Mouse (Mus musculus) gastrocnemius, adult 2 months (tissue): ENCODE results near the gene Atp6v1f. TPM values are rescaled to one million over a fixed set of nuclear protein-coding genes. Genes with fewer than 3 reads are reported as not detected.

Experiments used
- DNase-seq: peaks from one replicate; pipeline ENCODE4 v3.0.0; 2022
- H3K27ac ChIP-seq: fragments of 200-600 bp; 2 replicates; pipeline ENCODE4 v1.8.1; 2022; ENCODE audit warnings: mild to moderate bottlenecking
- H3K4me3 ChIP-seq: fragments of 200-600 bp; 2 replicates; pipeline ENCODE4 v1.8.1; 2022; ENCODE audit warnings: mild to moderate bottlenecking, moderate library complexity
- CTCF ChIP-seq: fragments of 200-600 bp; IDR thresholded peaks from 2 replicates; pipeline ENCODE4 v1.8.1; 2022; ENCODE audit warnings: antibody characterized with exemption, mild to moderate bottlenecking, moderate library complexity
- intact Hi-C: fragments of 180-260 bp; cut with DNase I; formaldehyde crosslinking; loops from one replicate; pipeline ENCODE4 v1.15.1; 2025
- total RNA-seq, 2 experiments: library from RNA; stranded (reverse); gene quantifications; 2 replicates each; pipeline ENCODE4 v1.2.3; 2021

Gene Atp6v1f
- total RNA-seq, 2 experiments from 2014 or later = 110 to 112 TPM

DNA sequence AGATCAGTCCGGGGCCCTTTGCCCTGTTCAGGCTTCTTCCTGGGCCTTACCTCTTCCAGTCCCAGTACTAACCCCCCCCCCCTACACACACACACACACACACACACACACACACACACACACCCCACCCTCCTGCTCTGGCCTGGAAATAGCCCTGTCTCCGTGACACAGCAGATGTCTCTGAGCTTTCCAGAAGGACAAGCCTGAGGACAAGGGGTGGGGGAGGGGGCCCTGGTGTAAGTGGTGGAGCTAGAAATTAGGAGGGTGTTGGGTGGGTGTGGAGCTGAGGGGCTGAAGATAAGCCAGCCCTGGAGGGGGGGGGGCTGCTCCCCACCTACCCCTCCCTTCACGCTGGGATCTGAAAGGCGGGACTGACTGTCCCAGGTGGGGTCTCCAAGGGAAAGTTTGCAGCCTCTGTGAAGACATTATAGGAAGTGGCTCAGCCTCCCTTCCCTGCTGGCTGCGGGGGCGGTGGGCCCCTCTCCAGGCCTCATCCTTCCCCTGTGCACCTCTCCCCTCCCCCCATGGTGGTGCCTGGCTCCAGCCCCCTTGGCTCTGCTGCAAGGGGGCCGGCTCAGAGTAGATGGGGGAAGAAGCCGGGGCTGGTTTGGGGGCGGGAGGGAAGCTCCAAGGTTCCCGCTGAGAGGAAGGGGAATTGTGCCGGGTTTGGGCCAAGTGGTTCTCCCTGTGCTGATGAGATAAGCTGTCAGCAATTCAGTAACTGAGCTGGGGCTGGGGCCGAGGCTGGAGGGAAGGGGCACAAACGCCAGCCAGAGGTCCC lies 32.4 kb upstream of the Atp6v1f start:
- TF ChIP-seq CTCF = no peak
- intact Hi-C loops = loop anchor here (5.0 kb wide), 1 partner anchor 73 kb away; no protein-coding TSS in a partner anchor
- peak; percentile 80 for DNase-seq
- Histone ChIP-seq H3K27ac (peak overlapping the region; percentile 99), H3K4me3 (peak overlapping the region; percentile 94)

DNA sequence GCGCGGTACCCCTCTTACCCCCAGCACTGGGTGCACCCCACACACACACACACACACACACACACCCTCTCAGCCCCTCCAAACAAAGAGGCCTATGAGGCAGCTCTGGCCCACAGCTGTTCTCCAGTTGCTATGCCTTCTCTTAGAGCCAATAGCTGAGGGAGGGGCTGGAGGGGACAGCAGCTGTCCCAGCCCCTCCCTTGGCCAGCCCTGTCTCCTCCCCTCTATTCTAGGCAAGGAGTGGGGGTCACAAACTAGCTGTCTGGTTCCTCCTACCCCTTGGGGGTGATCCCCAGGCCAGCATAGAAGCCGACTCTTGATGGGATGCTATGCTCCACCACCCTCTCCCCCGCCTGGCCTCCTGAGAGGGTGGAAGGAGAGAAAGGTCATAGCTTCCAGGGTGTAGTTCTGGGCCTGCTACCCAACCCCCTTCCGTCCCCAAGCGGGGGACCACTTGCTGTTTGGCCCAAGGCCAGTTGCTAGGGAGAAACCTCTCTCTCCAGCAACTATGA lies 31.5 kb upstream of the Atp6v1f start:
- intact Hi-C loops = loop anchor here (5.0 kb wide), 1 partner anchor 74 kb away; no protein-coding TSS in a partner anchor
- Histone ChIP-seq H3K27ac (peak overlapping the region; percentile 99), H3K4me3 (peak overlapping the region; percentile 94)
- TF ChIP-seq CTCF = no peak
- peak; percentile 67 for DNase-seq

DNA sequence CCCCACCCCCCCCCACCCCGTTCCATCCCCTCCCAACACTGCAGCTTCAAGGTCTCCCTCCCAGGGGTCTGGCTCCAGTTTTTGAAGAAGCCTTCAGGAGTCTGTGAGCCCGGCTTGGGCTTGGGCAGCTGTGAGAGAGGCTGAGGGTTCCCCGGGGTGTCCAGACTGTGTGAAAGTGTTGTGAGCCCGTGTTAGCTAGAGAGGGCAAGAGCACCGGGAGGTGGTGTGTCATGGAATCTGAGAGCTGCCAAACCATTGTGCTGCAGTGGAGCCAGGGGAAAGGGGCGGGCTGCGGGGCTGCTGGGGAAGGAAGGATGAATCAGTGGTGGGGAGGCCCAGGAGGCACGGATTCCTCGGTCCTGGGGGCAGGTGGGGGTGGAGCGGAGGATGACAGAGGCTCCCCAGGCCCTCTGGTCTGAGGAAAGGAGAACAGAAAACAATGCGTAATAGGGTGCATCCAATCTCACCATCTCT lies 31.0 kb upstream of the Atp6v1f start:
- H3K4me3 ChIP-seq = peak overlapping the region; percentile 94
- DNase-seq = peak; percentile 80
- peak overlapping the region; percentile 99 for H3K27ac ChIP-seq
- intact Hi-C loops = loop anchor here (5.0 kb wide), 1 partner anchor 74 kb away; no protein-coding TSS in a partner anchor
- no peak for TF ChIP-seq CTCF

DNA sequence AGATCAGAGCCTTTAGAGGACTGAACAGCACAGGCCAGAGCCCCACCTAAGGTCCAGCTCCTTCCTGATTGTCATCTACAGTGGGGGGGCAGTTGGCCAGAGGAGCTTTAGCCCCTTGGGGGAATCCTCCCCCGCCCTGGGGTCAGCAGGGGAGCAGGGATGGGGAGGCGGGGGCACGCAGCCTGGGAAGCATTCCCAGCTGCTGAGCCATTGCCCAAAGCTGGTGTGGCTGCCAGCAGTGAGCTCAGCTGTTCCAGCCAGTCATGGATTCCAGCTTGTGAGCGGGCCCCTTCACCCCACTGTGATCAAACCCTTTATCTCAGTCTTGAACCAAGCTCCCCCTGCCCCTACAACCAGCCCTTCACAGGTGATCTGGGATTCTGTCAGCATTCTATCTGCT lies 28.3 kb upstream of the Atp6v1f start:
- Histone ChIP-seq H3K27ac (peak overlapping the region; percentile 68), H3K4me3 (peak overlapping the region; percentile 26)
- no peak for TF ChIP-seq CTCF
- intact Hi-C loops = loop anchor here (5.0 kb wide), 1 partner anchor 77 kb away; no protein-coding TSS in a partner anchor
- peak; percentile 85 for DNase-seq

DNA sequence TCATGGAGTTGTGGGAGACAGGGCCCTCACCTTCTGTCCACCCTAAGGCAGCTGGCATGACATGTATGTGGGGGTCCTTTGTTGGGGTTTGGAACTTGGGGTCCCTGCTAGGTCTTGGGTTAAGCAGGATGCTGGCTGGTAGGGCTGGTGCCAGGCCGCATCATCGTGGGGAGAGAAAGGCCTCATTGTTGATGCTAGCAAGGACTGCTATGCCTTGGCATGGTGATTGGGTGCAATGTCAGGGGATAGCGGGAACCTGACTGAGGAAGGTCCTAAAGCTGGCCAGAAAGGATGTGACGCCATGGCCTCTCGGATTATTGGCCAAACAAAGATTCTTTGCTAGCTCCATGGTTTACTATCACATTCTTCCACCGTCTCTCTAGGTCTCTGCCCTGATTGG lies 27.7 kb upstream of the Atp6v1f start:
- no peak overlapping the region for H3K4me3 ChIP-seq
- TF ChIP-seq CTCF = no peak
- DNase-seq = no peak
- H3K27ac ChIP-seq = peak overlapping the region; percentile 68
- intact Hi-C loops = loop anchor here (5.0 kb wide), 1 partner anchor 77 kb away; no protein-coding TSS in a partner anchor

DNA sequence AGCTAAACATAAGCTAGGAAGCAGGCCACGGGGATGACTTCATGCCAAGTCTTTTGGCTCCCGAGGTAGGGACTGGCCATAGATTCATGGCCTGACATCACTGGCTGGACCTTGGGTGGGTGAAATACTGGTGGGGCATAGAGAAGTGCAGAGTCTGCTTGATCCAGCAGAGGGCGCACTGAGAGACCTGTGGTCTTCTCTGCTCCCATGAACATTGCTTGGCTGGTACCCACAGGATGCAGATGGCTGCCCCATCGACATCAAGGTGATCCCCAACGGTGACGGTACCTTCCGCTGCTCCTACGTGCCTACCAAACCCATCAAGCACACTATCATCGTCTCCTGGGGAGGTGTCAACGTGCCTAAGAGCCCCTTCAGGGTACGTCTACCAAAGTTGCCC lies 22.7 kb upstream of the Atp6v1f start:
- H3K27ac ChIP-seq = no peak overlapping the region
- intact Hi-C loops = no loop called here
- TF ChIP-seq CTCF = peak; percentile 77
- DNase-seq = peak; percentile 72
- no peak overlapping the region for H3K4me3 ChIP-seq

DNA sequence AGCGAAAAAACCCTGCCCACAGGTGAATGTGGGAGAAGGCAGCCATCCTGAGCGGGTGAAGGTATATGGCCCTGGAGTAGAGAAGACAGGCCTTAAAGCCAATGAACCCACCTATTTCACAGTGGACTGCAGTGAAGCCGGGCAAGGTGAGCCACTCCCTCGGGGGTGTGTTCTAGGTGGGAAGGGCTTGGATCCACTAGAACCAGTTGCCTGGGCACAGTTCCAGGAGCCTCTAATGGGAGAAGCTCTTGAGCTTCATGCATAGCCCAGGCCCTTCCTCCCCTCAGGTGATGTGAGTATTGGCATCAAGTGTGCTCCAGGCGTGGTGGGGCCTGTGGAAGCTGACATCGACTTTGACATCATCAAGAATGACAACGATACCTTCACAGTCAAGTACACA lies 22.2 kb upstream of the Atp6v1f start:
- H3K27ac ChIP-seq = no peak overlapping the region
- H3K4me3 ChIP-seq = no peak overlapping the region
- intact Hi-C loops = no loop called here
- TF ChIP-seq CTCF = no peak
- peak; percentile 47 for DNase-seq

DNA sequence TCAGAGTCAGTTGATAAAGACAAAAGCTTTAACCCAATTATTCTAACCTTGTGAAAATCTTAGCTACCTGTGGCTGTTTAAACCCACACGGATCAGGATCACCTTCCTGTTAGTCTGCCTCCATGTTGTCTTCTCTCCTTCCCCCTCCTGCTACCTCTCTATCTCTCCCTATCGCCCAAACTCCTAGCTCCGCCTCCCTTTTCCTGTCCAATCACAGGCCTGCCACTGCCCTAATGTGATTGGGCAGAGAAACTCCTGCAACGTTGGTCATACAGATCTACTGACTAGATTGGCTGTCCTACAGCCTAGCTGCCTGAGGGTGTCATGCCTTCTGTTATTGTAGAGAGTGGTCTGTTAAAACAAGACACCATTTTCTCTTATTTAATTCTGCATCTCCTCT lies 17.7 kb upstream of the Atp6v1f start:
- DNase-seq = no peak
- no peak overlapping the region for H3K4me3 ChIP-seq
- no peak for TF ChIP-seq CTCF
- no peak overlapping the region for H3K27ac ChIP-seq
- intact Hi-C loops = no loop called here

DNA sequence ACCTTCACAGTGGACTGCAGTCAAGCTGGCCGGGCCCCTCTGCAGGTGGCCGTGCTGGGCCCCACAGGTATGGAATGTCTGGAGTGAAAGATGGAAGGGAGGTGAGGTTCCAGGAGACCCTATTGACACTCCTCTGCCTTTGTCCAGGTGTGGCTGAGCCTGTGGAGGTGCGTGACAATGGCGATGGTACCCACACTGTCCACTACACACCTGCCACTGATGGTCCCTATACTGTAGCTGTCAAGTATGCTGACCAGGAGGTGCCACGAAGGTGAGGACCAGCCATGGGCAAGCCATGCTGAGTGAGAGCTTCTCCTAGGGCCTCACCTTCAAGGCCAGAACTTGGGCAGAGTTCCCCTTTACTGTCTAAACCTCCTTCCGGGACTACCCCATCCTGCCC lies 16.9 kb upstream of the Atp6v1f start:
- intact Hi-C loops = no loop called here
- no peak overlapping the region for H3K27ac ChIP-seq
- no peak for TF ChIP-seq CTCF
- DNase-seq = no peak
- no peak overlapping the region for H3K4me3 ChIP-seq

DNA sequence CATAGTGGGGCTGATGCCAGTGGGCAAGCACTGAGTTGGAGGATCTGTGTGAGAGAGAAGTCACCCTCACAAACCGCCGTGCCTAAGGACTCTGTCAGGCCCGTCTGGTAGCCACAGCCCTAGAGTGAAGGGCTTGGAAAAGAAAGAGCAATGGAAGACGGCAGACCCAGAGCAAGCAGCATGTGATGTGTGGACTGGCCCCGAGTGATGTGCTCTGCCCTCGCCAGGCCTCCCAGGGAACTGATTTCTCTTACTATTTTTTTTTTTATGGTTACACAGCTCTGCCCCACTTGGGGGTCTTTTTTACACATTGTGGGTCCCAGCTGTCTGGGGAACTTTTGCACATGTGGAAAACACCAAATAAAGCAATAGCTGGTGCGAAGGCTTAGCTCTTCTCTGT lies 6.0 kb upstream of the Atp6v1f start:
- DNase-seq = no peak
- Histone ChIP-seq H3K27ac (no peak overlapping the region), H3K4me3 (no peak overlapping the region)
- intact Hi-C loops = no loop called here
- no peak for TF ChIP-seq CTCF

DNA sequence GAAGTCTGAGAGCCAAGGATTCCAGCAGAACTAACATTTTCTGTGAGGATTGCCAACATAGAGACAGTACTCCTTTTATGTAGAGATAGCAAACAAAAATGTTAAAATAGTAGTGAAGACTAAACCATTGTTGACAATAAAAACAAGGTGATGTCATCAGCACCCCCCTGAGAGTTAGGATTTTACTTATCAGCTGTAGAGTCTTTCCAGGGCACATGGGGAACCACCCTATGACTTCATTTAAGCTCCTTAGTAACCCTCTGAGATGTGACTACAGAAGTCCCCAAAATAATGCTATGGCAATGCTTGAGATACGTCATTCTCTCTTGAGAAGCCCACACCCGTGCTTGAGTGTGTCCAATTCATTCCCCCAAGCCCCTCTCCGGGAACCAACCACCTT lies 4.1 kb upstream of the Atp6v1f start:
- no peak for TF ChIP-seq CTCF
- intact Hi-C loops = no loop called here
- Histone ChIP-seq H3K4me3 (no peak overlapping the region), H3K27ac (0 out of 2 replicates have a peak overlapping the region, but pooled peaks have one; percentile 3)
- no peak for DNase-seq

DNA sequence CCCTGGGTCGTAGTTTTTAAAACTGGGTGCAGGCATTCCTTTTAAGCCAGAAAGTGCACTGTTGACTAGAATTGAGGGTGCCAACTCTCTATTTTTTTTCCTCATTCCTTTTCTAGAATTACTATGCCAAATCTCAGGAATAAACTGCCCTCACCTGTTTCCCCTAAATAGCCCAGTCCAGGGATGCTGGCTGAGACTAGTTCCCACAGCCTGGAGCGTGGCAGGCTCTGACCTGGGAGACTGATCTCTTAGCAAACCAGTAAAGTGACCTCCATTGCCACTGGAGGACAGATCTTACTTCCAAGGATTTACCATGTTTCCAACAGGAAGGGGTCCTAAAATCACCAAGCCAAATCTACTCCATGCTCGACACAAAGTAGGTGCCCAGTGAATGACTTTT lies 1.3 kb downstream of the Atp6v1f start:
- intact Hi-C loops = no loop called here
- H3K27ac ChIP-seq = no peak overlapping the region
- H3K4me3 ChIP-seq = peak overlapping the region; percentile 78; the same call in 1 of the 2 replicates

DNA sequence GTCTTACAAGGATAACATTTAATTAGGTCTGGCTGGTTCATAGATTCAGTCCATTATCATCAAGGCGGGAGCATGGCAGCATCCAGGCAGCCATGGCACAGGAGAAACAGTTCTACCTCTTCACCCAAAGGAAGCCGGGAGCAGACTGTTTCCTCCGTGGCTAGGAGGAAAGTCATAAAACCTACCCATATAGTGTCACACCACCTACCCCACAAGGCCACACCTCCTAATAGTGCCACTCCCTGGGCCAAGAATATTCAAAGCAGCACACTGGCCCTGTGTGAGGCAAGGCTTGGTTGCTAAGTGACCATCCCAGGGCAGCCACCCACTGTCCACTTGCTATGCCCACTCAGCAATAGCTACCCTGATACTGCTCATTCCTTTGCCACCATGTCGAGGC lies 3.6 kb downstream of the Atp6v1f start, which contains the start of gene Atp6v1fnb:
Gene Atp6v1fnb, plus strand, starts transcription at position 301 of the 400 bp plus-strand sequence.
- intact Hi-C loops = no loop called here
- TF ChIP-seq CTCF = no peak
- no peak for DNase-seq
- no peak within 1 kb of the TSS for H3K4me3 ChIP-seq
- H3K27ac ChIP-seq = no peak within 1 kb of the TSS

More for the DNA sequence above, 1.3 kb downstream of the Atp6v1f start:
- DNase-seq = no peak
- no peak for TF ChIP-seq CTCF
